8 mouse cellular contexts compared by ENCODE assay signal in genomic region chr7:97082219-97083101, GRCm38 (mm10). TPM values are rescaled to one million over a fixed set of nuclear protein-coding genes. Genes with fewer than 3 reads are reported as not detected.
A peak's percentile ranks its signal among the peaks of the same experiment; 100 is the strongest.
DNase-seq lines count a peak whose midpoint lies in the region; ATAC-seq and TF ChIP-seq lines count a peak whose summit lies in the region.

No protein-coding gene starts in this region.

- H3K36me3 ChIP-seq in hindbrain, embryonic 12.5 days, result no peaks in the 10 kb centered on the region
- H3K36me3 ChIP-seq in macrophage (ENCODE audit: inconsistent target), result no peaks in the 10 kb centered on the region

- DNase-seq in cerebellum, adult 9-11 months, result no peak
- peak; percentile 8 to 31 for DNase-seq in cerebellum, adult 2 months
- DNase-seq in frontal cortex, postnatal 14 days (ENCODE audit: low spot score in 2 of 2), result peak; percentile 21 to 36
- peak; percentile 13 to 20 for DNase-seq in left cerebral cortex, adult 8-10 months (ENCODE audit: low spot score in 2 of 2)
- DNase-seq in retina, postnatal 1 day, result peak; percentile 70

- H3K79me2 ChIP-seq in macrophage (ENCODE audit: inconsistent target), result peaks cover 46% of the 10 kb centered on the region

- WGBS in cerebellum, adult 2 months, result 1% methylated on average over 40 of the region's 40 CpGs
- WGBS in hindbrain, embryonic 12.5 days, result under 1% methylated on average over 35 of the region's 40 CpGs
- under 1% methylated on average over 35 of the region's 40 CpGs for WGBS in macrophage (ENCODE audit: missing documents)

- ATAC-seq in cerebellum, adult (ENCODE audit: insufficient number of reproducible peaks, low FRiP score, low TSS enrichment), result 0 out of 2 replicates have a peak, but pooled peaks have one; percentile 4
- ATAC-seq in hindbrain, embryonic 12.5 days (ENCODE audit: low FRiP score), result peak; percentile 68

- H3K4me2 ChIP-seq in hindbrain, embryonic 12.5 days (replicated peaks), result peak overlapping the region; percentile 85

- peak overlapping the region; percentile 67 for H3K4me3 ChIP-seq in cerebellum, adult 2 months (replicated peaks; ENCODE audit: insufficient read depth, low read depth, low read length)
- peak overlapping the region; percentile 85 for H3K4me3 ChIP-seq in hindbrain, embryonic 12.5 days
- H3K4me3 ChIP-seq in macrophage (ENCODE audit: inconsistent target), result peak overlapping the region; percentile 77

- H3K27ac ChIP-seq in cerebellum, adult 2 months (ENCODE audit: insufficient read depth, low read length), result peak overlapping the region; percentile 27; the same call in 1 of the 2 replicates
- peak overlapping the region; percentile 87 for H3K27ac ChIP-seq in hindbrain, embryonic 12.5 days
- peak overlapping the region; percentile 97 for H3K27ac ChIP-seq in macrophage

- no peak for TF ChIP-seq CTCF in cerebellum, adult 2 months (IDR thresholded peaks at IDR 0.05; ENCODE audit: borderline replicate concordance, insufficient read depth, low read depth, low read length)

- H3K4me1 ChIP-seq in cerebellum, adult 2 months (ENCODE audit: control insufficient read depth, insufficient read depth, low read length), result no peaks in the 10 kb centered on the region
- peaks cover 16% of the 10 kb centered on the region for H3K4me1 ChIP-seq in hindbrain, embryonic 12.5 days

- H3K9me3 ChIP-seq in hindbrain, embryonic 12.5 days (replicated peaks), result no peaks in the 10 kb centered on the region

- peak overlapping the region; percentile 96 for H3K9ac ChIP-seq in hindbrain, embryonic 12.5 days

- no peaks in the 10 kb centered on the region; the same call in 1 of the 2 replicates for H3K27me3 ChIP-seq in cerebellum, adult 2 months (ENCODE audit: control insufficient read depth, insufficient read depth, low read length)
- H3K27me3 ChIP-seq in hindbrain, embryonic 12.5 days, result no peaks in the 10 kb centered on the region

- TF ChIP-seq POLR2A in cerebellum, adult 2 months (IDR thresholded peaks at IDR 0.05; ENCODE audit: borderline replicate concordance, insufficient read depth, low read length), result no peak

RNA-seq across cellular contexts. Expression of gene Gab2, which starts 1.1 kb away (rescaled TPM):
- 15.2 and 16.3 TPM in 2 replicates for polyA plus RNA-seq in cerebellum, adult 2 months (2012; rRNA removed)
- polyA plus RNA-seq in hindbrain, embryonic 12.5 days (2016; fragmentation: Nextera tagmentation; extraction: Ambion mirVana), result 16.1 and 16.4 TPM in 2 replicates
- total RNA-seq in left cerebral cortex, adult 8-10 months (2022), result 10 to 100 TPM; 17.3 to 18.6 (median 17.6) TPM
- 10 to 100 TPM; 46.4 to 93.5 (median 61.6) TPM for total RNA-seq in macrophage (2018; cell fraction: chromatin; rRNA removed)
- total RNA-seq in macrophage (2018; cell fraction: cytosol; rRNA removed), result 10 to 100 TPM; 39.6 to 63.5 (median 47.9) TPM
- 100 to 1,000 TPM in 1 of 26 experiments, 10 to 100 TPM in 25; 52.4 to 103 (median 66.5) TPM for total RNA-seq in macrophage (2018; cell fraction: nucleus; rRNA removed)
- polyA plus RNA-seq in macrophage (2018), result 32.5 to 68.4 TPM (median 36.6 TPM) in 3 replicates

Comparison
In these comparisons a context has a peak if more than half of its experiments do, and no peak if none do; other contexts are left out.
1. H3K27ac ChIP-seq: peak in every context shown above with its lines; median percentile 97 in macrophage; 87 in hindbrain, embryonic 12.5 days; 27 in cerebellum, adult 2 months.